Mouse (Mus musculus): ENCODE data around the gene Lrp11.
"Not testable (repeated sequence)": the region's sequence is repeated elsewhere in the genome, so short reads cannot be mapped to it uniquely, and the experiment has no call there.

Gene Lrp11

DNA sequence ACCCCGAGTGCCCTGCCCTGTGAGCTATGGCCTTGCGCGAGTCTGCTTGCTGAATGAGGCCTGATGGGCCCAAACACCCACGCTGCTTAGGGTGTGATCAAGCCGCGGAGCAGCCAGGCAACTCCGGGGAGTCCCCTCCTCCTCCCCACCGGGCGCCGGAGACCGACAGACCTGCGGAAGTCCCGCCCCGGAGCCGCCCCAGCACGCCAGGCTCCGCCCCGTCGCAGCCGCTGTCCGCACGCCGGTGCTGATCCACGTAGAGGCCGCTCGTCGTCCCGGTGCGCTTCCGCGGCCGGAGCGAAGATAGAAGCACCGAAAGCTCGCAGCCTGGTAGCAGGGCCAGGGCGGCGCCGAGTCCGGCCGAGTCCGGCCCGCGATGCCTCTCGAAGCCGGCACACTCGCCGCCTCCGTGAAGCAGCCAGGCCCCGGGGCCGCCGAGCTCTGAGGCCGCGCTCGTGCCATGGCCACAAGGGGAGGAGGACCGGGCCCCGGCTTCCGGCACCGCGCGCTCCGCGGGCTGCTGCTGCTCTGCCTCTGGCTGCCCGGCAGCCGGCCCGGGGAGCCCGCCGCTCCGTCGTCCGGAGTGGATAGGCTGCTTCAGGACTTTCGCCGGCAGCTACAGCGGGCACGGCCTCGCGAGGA lies at the start of gene Lrp11:
Lrp11 (plus strand) TSS at position 209 of the 642 bp plus-strand sequence.
- DNase-seq (ENCODE audit: low read depth): peak; percentile 74

DNA sequence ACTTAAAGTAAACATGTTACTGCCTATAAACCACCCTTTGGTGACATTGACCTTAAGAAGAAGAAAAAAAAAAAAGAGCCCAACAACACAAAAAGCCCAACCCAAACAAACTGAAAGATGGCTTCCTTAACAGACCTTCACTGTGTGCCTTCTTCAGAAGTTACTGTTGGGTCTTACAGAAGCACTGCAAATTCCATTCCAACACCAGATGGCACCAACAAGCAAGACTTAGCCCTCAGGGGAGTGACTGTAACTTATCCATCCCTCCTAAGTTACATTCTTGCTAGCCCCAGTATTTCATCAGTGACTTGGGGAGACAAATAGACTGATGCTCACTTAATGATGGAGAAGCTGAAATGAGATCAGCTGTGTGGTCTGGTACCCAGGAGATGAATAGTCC lies 11.6 kb upstream of the Lrp11 start:
- DNase-seq (ENCODE audit: low read depth): peak; percentile 81

DNA sequence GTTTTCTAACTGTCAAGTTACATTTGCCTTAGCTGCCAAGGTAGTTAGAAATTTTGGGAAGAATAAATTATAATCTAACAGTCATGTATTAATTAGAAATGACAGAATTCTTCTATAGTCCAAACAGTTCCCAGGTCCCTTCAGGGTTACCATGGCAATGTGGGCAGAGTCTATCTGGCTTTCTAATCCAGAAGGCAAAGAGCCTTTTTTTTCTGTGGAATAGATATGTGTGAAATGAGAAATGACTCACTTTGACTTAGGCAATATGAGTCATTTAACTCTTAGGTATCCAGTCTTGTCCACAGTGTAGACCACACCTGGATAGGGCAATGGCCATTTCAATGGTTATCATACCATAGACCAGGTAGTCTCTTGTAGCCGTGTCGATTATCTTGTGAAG lies 8.2 kb upstream of the Lrp11 start:
- no peak for DNase-seq (ENCODE audit: low read depth)

DNA sequence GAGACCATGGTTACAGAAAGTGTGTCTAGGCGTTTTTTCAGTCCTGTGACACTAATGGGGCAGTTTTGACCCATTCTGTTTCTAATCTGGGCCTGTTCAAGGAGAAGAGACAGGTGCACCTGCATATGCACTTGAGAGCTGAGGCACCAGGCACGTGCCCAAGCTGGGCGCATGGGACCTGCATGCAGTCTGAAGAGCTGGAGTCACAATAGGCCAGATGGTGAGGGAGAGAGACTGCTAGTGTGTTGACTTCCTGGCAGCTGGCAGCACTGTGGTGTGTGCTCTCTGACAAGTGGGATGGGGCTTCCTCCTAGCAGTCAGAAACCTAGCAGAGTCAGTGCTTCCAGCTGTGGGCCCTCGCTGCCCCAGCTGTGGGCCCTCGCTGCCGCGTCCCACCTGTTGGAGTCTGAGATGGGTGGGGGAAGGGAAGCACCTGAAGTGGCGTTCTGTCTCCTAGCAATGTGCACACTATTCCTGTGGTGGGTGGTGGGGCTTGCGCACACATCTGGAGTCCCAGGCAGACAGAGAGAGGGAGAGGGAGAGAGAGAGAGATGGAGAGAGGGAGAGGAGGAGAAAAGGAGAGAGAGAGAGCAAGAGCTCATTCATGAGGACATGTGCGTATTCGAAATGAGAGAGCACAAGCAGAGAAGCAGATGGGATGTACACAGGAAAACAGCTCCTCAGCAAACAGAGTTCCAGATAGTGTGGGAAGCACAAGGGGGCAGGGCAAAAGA lies 7.3 kb upstream of the Lrp11 start:
- no peak for DNase-seq (ENCODE audit: low read depth)

DNA sequence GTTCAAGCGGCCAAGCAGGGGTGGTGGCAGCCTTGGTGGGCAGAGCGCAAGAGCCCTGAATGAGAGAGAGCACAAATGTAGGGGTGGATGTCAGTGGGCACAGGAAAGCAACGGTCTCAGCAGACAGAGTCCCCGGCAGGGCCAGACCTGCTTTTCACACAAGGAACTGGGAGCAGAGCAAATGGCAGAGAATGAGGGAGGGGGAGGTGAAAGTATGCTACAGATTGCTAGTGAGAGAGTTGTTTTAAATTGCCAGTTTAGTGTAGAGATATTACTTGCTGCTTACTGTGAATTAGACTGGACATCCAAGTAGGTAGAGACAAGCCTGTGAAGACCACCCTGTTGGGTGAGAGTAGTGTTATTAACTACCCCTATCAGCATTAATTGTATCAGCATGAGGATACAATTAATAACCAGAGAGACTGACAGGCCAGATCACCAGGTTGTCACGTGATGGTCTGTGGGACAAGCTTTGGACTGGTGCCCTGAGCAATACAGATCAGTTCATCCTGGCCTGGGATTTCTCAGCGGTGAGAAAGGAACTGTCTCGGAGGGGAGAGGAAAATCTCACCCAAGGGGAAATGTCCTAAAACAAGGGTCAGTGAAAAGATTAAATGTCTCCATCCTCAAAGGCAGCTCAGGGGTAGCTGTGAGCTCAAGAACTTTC lies 6.6 kb upstream of the Lrp11 start:
- DNase-seq (ENCODE audit: low read depth): no peak

DNA sequence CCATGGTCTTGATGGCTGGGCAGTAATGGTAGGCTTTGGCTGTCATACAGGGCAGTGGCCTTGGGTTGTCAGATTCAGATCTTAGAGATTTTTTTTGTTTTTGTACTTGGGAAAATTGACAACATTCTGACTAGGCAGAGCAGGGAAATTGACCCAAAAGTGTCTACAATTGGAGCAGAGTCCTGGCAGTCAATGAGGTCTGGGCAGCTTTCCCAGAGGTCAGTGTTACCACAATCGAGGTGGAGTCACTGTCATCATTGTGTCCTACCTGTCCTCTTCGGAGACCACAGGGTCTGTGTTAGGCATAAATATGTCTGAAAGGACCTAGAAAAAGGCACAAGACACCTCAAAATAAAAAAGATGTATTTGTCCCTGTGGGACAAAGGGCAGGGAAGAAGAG lies 2.8 kb upstream of the Lrp11 start:
- no peak for DNase-seq (ENCODE audit: low read depth)

DNA sequence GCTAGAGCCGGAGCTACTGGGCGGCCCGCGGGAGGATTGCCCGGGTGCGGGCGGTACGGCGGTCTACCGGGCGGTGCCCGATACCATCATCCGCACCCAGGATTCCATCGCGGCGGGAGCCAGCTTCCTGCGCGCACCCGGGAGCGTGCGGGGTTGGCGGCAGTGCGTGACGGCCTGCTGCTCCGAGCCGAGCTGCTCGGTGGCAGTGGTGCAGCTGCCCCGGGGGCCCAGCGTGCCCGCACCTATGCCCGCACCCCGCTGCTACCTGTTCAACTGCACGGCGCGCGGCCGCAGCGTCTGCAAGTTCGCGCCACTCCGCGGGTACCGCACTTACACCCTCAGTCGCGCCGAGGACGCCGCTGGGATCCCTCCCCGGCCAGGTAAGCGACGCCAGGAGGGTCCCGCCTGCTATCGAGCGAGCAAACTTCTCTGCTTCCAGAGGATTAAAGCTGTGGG lies 662 bp downstream of the Lrp11 start:
- no peak for DNase-seq (ENCODE audit: low read depth)

DNA sequence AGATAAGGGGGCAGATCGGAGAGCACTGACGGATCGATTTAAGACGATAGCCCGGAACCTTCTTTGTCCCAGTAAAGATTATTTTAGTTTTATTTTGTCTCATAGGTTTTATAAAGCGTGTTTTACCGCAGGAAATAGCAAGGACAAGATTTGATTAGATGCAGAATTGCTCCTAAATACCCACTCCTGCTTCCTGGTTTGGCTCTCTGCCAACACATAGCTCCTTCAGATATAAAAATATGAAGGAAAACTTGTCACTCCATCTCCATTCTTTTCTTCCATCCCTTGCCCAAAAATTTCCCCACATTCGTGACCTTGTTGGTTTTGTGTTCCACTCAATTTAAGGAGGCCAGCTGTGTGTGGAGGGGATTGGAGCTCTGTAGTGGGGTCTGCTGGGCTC lies 1.2 kb downstream of the Lrp11 start:
- DNase-seq (ENCODE audit: low read depth): no peak

DNA sequence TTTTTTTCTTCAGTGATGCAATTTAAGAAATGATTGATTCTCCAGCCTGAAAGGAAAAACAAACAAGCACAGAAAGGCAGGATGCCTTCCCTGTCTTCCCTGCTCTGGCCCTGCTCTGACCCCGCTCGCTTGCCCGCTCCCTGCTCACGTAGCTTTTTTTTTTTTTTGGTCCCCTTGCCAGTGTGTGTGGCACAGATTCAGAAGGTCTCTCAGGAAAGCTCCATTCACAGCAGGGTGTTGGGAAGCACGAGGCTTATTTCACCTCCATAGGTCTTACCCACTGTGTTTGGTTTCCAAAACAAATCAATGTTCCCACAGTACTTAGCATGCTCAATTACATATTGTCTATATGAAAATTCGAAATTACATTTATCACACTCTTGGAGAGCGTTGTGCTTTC lies 5.2 kb downstream of the Lrp11 start:
- DNase-seq (ENCODE audit: low read depth): no peak

DNA sequence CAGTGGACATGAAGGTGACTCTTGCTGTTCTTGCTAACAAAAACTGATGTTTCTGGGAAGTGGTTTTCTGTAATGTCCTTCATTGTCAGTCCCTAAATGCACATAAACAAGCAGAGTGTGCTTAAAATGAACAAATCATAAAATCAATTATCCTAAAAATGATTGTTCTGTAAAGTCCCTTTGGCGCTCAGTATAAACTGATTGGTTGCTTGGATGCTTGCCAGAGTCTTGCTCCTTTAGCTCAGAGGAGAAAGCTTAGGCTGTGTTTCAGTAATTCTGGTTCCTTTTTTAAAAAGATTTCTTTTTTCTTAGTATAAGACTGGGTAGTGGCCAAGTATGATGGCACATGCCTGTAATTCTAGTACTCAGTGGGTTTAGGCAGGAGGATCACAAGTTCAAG lies 6.7 kb downstream of the Lrp11 start:
- no peak for DNase-seq (ENCODE audit: low read depth)

DNA sequence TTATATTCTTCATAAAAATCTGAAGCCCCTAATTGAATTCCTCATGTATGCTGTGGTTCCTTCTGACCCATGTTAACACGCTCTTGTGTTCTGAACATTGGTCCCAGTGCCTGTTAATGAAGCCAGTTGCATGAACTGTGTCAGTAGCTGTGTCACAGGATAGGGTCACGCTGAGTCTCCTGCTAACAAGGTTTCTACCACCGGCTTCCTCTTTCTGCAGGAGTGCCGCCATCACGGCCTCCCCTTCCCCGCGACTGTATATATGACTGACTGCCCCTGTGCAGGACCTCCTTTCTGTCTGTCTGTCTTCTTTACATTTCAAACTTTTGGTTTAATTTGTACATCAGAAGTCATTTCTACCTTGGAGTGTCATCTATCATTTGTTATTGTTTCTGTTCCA lies 8.6 kb downstream of the Lrp11 start:
- DNase-seq (ENCODE audit: low read depth): no peak

DNA sequence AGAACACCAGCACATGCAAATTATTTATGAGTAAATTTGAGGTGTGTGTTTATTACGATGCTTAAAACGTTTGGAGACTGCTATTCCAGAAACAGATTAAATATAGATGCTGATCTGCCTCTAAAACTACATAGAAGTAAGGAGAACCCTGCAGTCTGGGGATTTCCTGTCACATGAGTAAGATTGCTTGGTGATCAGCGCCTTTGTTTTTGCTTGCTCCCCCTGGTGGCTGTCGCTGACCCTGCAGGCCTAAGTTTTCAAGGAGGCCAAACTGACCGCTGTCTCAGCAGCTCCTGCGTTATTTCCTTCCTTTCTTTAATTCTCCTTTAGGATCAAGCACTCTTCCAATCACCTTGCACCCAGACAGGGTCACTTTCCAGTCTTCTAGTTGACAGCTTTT lies 11.0 kb downstream of the Lrp11 start:
- DNase-seq (ENCODE audit: low read depth): peak; percentile 78

DNA sequence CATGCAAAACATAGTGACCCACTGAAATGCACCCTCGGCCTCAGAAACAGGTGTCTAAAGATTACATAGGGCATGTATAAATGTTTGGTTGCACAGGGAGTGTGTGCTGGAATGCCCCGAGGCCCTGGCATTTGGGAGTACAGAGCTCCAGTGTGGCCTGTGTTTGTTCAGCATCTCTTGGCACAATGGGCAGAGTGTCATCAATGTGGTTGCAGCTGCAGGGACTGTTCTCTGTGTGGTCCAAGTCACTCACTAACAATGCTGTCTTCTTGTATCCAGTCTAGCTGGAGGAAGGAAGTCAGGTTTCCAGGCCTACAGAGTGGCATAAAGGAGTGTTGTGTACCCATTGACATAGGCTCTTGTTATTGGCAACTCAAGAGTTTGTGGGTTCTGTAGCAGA lies 15.6 kb downstream of the Lrp11 start:
- no peak for DNase-seq (ENCODE audit: low read depth)

DNA sequence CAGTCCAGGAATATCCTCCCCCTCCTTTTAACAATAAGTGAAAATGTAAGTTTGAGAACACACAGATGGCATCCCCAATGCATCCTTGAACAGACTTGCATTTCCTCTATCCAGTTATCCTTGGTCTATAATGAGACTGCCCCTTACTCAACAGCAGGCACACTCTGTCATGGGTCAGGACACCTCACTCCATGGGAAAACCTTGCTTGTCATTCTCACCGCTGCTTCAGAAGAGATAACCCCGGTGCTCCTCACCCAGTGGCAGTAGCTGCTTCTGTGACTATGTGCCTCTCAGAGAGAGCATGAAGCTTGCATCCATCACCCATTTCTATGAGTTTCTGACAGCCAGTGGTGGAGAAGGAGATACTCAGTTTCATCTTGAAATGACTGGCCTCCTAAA lies 16.8 kb downstream of the Lrp11 start:
- no peak for DNase-seq (ENCODE audit: low read depth)

DNA sequence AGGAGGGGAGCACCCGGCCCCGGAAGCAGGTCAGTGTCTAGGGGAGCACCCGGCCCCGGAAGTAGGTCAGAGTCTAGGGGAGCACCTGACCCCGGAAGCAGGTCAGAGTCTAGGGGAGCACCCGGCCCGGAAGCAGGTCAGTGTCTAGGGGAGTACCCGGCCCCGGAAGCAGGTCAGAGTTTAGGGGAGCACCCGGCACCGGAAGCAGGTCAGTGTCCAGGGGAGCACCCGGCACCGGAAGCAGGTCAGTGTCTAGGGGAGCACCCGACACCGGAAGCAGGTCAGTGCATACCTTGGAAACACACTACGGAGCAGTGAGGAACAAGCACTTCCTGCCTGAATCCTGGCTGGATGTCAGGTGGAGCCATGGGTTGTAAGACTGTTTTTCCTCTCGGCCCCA lies 19.0 kb downstream of the Lrp11 start:
- DNase-seq (ENCODE audit: low read depth): no peak

DNA sequence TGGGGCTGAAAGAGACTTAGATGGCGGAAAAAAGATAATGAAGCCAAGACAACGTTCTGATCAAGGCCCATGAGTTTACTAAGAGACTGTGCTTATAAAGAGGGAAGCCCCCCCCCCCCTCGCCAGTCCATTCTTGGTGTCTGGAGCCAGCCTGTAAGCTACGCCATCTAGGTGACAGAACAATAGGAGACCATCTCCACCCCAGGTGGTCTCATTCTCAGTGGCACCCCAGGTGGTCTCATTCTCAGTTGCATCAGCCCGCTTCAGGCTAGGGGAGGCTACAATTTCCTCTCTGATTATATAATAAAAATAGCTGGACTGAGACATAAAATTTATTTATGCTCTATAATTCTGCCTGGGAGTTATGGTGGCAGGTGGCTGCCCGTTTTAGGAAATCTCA lies 22.0 kb downstream of the Lrp11 start:
- no peak for DNase-seq (ENCODE audit: low read depth)

DNA sequence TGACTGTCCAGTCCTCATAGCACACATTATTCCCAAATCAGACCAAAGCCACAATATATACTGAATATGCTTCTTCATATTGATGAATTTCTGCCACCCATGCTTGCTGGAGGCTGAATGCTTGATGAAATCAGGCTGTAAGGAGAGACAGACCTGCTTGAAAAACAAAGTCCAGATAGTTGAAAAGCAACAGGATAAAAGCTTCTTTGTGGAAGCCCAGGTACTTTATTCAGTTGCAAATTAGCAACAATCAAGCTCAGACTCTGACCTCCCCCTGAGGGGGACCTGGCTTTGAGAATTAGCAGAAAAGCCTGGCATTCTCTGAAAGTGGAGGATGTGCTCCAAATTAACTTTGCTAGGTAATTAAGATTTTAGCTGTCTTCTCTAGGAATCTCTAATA lies 22.6 kb downstream of the Lrp11 start:
- not testable (repeated sequence) for DNase-seq (ENCODE audit: low read depth)

DNA sequence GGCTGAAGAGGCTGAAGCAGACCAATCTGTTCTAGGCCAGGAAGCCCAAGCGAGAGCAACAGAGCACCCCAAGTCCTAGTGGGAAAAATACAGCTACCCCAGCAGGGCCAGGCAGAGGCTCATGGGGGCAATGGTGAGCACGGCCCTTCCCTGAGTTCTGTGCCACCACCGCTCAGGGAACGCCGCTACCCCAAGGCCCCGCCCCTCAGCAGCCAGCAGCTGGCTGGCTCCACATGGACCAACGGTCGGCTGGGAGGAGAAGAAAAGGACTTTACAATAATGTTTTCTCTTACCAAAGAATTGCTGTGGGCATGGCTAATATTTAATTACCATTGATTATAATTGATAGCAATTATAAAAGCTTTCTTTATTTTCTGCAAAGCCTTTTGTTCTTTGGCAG lies 25.2 kb downstream of the Lrp11 start:
- DNase-seq (ENCODE audit: low read depth): no peak

DNA sequence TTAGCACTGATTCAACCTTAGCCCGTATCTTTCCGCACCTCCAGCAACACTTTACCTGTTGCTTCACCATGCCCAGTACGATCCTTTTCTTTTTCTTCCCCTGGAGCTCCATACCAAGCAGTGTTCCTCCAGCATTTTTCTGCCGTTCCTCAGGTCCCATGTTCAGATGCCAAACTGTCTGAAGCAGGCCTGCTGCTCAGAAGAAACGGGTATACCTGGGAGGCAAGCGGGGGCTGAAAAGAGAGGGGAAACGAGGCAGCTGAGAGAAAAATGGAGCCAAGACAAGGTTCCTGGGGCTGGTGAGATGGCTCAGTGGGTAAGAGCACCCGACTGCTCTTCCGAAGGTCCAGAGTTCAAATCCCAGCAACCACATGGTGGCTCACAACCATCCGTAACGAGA lies 27.5 kb downstream of the Lrp11 start:
- not testable (repeated sequence) for DNase-seq (ENCODE audit: low read depth)

DNA sequence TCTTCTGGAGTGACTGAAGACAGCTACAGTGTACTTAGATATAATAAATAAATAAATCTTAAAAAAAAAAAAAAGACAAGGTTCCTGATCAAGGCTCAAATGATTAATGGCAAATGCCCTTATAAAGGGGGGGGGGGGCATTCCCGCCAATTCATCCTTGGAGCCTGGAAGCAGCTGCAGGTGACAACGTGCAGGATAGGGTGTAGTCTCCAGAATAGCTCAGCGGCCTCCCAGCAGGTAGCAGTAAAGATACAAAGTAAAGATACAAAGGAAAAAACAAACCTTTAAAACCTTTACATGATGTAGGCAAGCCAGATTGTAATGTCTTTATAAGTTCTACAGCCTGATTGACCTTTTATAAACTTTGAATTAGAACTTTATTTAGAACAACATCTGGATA lies 28.0 kb downstream of the Lrp11 start:
- not testable (repeated sequence) for DNase-seq (ENCODE audit: low read depth)

DNA sequence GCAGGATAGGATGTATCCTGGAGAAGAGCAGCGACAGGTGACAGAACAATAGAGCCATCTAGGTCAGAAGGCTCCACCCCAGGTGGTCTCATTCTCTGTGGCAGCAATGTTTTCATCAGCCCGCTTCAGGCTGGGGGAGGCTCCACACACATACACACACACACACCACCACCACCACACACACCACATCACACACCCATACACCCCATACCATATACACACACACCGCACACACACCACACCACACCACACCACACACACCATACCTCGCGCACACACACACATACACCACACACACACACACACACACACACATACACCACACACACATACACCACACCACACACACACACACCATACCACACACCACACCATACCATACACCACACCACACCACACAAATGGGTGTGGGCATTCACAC lies 30.2 kb downstream of the Lrp11 start:
- DNase-seq (ENCODE audit: low read depth): no peak

DNA sequence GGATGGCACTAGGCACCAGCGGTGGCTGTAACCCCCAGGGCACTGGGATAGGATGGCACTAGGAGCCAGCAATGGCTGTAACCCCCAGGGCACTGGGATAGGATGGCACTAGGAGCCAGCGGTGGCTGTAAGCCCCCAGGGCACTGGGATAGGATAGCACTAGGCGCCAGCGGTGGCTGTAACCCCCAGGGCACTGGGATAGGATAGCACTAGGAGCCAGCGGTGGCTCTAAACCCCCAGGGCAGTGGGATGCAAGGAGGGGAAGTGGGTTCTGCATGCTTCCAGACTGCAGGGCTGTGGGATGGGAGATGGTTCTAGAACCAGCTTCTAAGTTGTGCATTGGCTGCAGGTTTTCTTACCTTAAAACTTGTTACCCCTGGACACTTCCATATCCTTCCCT lies 31.1 kb downstream of the Lrp11 start:
- no peak for DNase-seq (ENCODE audit: low read depth)

DNA sequence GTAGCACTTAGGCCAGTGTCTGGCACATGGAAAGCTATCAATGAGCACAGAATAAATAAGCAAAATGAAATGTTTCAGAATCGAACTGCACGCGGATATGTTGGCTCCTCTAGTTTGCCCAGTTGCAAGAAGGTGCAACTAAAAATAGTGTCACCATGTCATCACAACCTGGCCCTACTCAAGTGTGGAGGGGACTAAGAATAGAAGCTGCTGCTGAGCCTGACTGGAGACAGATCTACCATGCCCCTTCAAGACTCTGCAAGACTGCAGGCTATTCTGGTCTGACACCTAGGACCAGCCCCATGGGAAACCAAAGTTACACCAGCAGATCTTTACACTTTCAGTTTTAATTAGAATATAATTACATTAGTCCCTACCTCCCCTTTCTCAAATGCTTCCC lies 32.8 kb downstream of the Lrp11 start:
- no peak for DNase-seq (ENCODE audit: low read depth)

All from 416B (cell line).